Mouse (Mus musculus) bone marrow macrophage, adult 2 months (primary cell): ENCODE data around the gene Lrrc9.

Experiments used
- CTCF ChIP-seq: IDR thresholded peaks from 2 replicates; pipeline ENCODE4 v1.5.1; 2012; ENCODE audit warnings: low read depth, mild to moderate bottlenecking, low read length, moderate library complexity
- POLR2A ChIP-seq: IDR thresholded peaks from 2 replicates; pipeline ENCODE4 v1.6.1; 2012; ENCODE audit warnings: mild to moderate bottlenecking, low read depth, low read length, borderline replicate concordance

GRCm38 (mm10) chr12:72487498-72487897 lies 45.8 kb downstream of the Lrrc9 start:
- TF ChIP-seq POLR2A (no peak), CTCF (no peak)
